Mouse (Mus musculus) small intestine, adult 2 months (tissue): Measurements from ENCODE around the gene Frem2. TPM values are rescaled to one million over a fixed set of nuclear protein-coding genes. Genes with fewer than 3 reads are reported as not detected.

Experiments used
- H3K27ac ChIP-seq: fragments of 200-500 bp; 2 replicates; pipeline ENCODE4 v1.5.1; 2012; ENCODE audit warnings: low read depth, low read length, control low read depth, inconsistent platforms; ENCODE audit not compliant: insufficient read depth
- H3K27me3 ChIP-seq: fragments of 200-500 bp; 2 replicates; pipeline ENCODE4 v1.6.1; 2012; ENCODE audit warnings: mild to moderate bottlenecking, moderate library complexity, low read length, inconsistent platforms; ENCODE audit not compliant: control insufficient read depth, insufficient read depth
- H3K36me3 ChIP-seq: fragments of 200-500 bp; 2 replicates; pipeline ENCODE4 v1.6.1; 2012; ENCODE audit warnings: mild to moderate bottlenecking, low read length, control low read depth, inconsistent platforms; ENCODE audit not compliant: control insufficient read depth, insufficient read depth
- H3K4me1 ChIP-seq: fragments of 200-500 bp; 2 replicates; pipeline ENCODE4 v1.6.1; 2012; ENCODE audit warnings: low read length, inconsistent platforms, mixed read lengths; ENCODE audit not compliant: control insufficient read depth, insufficient read depth, insufficient read length
- H3K4me3 ChIP-seq: fragments of 200-500 bp; 2 replicates; pipeline ENCODE4 v1.5.1; 2012; ENCODE audit warnings: low read depth, mild to moderate bottlenecking, control low read depth, inconsistent platforms, low read length, moderate library complexity
- CTCF ChIP-seq: fragments of 200-500 bp; IDR thresholded peaks from 2 replicates; pipeline ENCODE4 v1.5.1; 2012; ENCODE audit warnings: low read depth, mild to moderate bottlenecking, control low read depth, inconsistent platforms, low read length, moderate library complexity, mixed read lengths; ENCODE audit not compliant: insufficient replicate concordance, insufficient read length; ENCODE audit errors: extremely low read depth
- POLR2A ChIP-seq: fragments of 200-500 bp; IDR thresholded peaks from 2 replicates; pipeline ENCODE4 v1.6.1; 2012; ENCODE audit warnings: low read depth, mild to moderate bottlenecking, control low read depth, inconsistent platforms, low read length, moderate library complexity
- WGBS: fragments of 180-500 bp; shearing (Covaris S2); methylation state at CpG from one replicate; pipeline ENCODE4 v1.1.7; 2018; 5-methylcytosine and 5-hydroxymethylcytosine counted together
- polyA plus RNA-seq: library from polyadenylated mRNA; depleted of rRNA; stranded (reverse); fragments of >200 nt; gene quantifications from 2 replicates; pipeline ENCODE4 v1.2.3, GENCODE M21; 2012

The Frem2 gene
- polyA plus RNA-seq, 1 experiment, result 2.1 TPM

- 73% methylated on average over 4 of the region's 4 CpGs for WGBS
- no peak overlapping the region for H3K4me3 ChIP-seq
- no peaks in the 10 kb centered on the region for H3K36me3 ChIP-seq
- 0 out of 2 replicates have a peak, but pooled peaks cover 2% of the 10 kb centered on the region for H3K4me1 ChIP-seq
- no peak overlapping the region for H3K27ac ChIP-seq
- H3K27me3 ChIP-seq, result no peaks in the 10 kb centered on the region
- no peak for TF ChIP-seq CTCF
- TF ChIP-seq POLR2A, result no peak
Measured at GRCm38 (mm10) chr3:53594471-53594870, 62.7 kb downstream of the Frem2 start.

GRCm38 (mm10) chr3:53593718-53594117 lies 63.4 kb downstream of the Frem2 start:
- no peak for TF ChIP-seq CTCF
- no peak for TF ChIP-seq POLR2A
- no peak overlapping the region for H3K27ac ChIP-seq
- no peak overlapping the region for H3K4me3 ChIP-seq
- no peaks in the 10 kb centered on the region for H3K27me3 ChIP-seq
- no peaks in the 10 kb centered on the region for H3K4me1 ChIP-seq
- 31% methylated on average over 3 of the region's 3 CpGs for WGBS
- H3K36me3 ChIP-seq, result no peaks in the 10 kb centered on the region

- no peaks in the 10 kb centered on the region for H3K27me3 ChIP-seq
Measured at GRCm38 (mm10) chr3:53592036-53592435, 65.1 kb downstream of the Frem2 start.

GRCm38 (mm10) chr3:53590139-53590621 lies 67.0 kb downstream of the Frem2 start:
- whole genome bisulfite sequencing, result 2% methylated on average over 2 of the region's 2 CpGs
- TF ChIP-seq CTCF (no peak), POLR2A (no peak)

More at GRCm38 (mm10) chr3:53592036-53592435, 65.1 kb downstream of the Frem2 start:
- TF ChIP-seq CTCF, result no peak
- TF ChIP-seq POLR2A, result no peak
- H3K4me1 ChIP-seq, result no peaks in the 10 kb centered on the region
- 89% methylated on average over 7 of the region's 7 CpGs for whole genome bisulfite sequencing
- no peak overlapping the region for H3K4me3 ChIP-seq
- H3K27ac ChIP-seq, result no peak overlapping the region
- H3K36me3 ChIP-seq, result no peaks in the 10 kb centered on the region

GRCm38 (mm10) chr3:53583248-53583647 lies 73.9 kb downstream of the Frem2 start:
- Histone ChIP-seq H3K4me1 (no peaks in the 10 kb centered on the region), H3K36me3 (no peaks in the 10 kb centered on the region), H3K27me3 (no peaks in the 10 kb centered on the region), H3K4me3 (no peak overlapping the region), H3K27ac (no peak overlapping the region)
- TF ChIP-seq CTCF (no peak), POLR2A (no peak)
- 86% methylated on average over 8 of the region's 8 CpGs for WGBS

More at GRCm38 (mm10) chr3:53590139-53590621, 67.0 kb downstream of the Frem2 start:
- H3K4me3 ChIP-seq, result no peak overlapping the region
- H3K27ac ChIP-seq, result no peak overlapping the region
- H3K4me1 ChIP-seq, result no peaks in the 10 kb centered on the region
- no peaks in the 10 kb centered on the region for H3K27me3 ChIP-seq
- no peaks in the 10 kb centered on the region for H3K36me3 ChIP-seq

- WGBS, result 57% methylated on average over 5 of the region's 5 CpGs
Measured at GRCm38 (mm10) chr3:53580596-53581254, 76.4 kb downstream of the Frem2 start.

GRCm38 (mm10) chr3:53579121-53579704 lies 77.9 kb downstream of the Frem2 start:
- no peak overlapping the region for H3K27ac ChIP-seq
- no peak for TF ChIP-seq POLR2A
- no peak for TF ChIP-seq CTCF
- WGBS, result 85% methylated on average over 10 of the region's 10 CpGs

More at GRCm38 (mm10) chr3:53580596-53581254, 76.4 kb downstream of the Frem2 start:
- H3K4me3 ChIP-seq, result no peak overlapping the region
- no peaks in the 10 kb centered on the region for H3K36me3 ChIP-seq
- no peaks in the 10 kb centered on the region for H3K4me1 ChIP-seq
- TF ChIP-seq POLR2A (no peak), CTCF (no peak)
- H3K27me3 ChIP-seq, result no peaks in the 10 kb centered on the region
- H3K27ac ChIP-seq, result no peak overlapping the region

More at GRCm38 (mm10) chr3:53579121-53579704, 77.9 kb downstream of the Frem2 start:
- Histone ChIP-seq H3K36me3 (no peaks in the 10 kb centered on the region), H3K4me3 (no peak overlapping the region), H3K4me1 (no peaks in the 10 kb centered on the region), H3K27me3 (no peaks in the 10 kb centered on the region)
